Mouse (Mus musculus): ENCODE measurements around the gene Ddx19b.
"Not testable (repeated sequence)": the region's sequence is repeated elsewhere in the genome, so short reads cannot be mapped to it uniquely, and the experiment has no call there.

The Ddx19b gene

GRCm38 (mm10) chr8:110963051-110963450, 68.5 kb downstream of the Ddx19b start:
- DNase-seq: no peak

GRCm38 (mm10) chr8:110959906-110960305, 71.6 kb downstream of the Ddx19b start:
- no peak for DNase-seq

DNA sequence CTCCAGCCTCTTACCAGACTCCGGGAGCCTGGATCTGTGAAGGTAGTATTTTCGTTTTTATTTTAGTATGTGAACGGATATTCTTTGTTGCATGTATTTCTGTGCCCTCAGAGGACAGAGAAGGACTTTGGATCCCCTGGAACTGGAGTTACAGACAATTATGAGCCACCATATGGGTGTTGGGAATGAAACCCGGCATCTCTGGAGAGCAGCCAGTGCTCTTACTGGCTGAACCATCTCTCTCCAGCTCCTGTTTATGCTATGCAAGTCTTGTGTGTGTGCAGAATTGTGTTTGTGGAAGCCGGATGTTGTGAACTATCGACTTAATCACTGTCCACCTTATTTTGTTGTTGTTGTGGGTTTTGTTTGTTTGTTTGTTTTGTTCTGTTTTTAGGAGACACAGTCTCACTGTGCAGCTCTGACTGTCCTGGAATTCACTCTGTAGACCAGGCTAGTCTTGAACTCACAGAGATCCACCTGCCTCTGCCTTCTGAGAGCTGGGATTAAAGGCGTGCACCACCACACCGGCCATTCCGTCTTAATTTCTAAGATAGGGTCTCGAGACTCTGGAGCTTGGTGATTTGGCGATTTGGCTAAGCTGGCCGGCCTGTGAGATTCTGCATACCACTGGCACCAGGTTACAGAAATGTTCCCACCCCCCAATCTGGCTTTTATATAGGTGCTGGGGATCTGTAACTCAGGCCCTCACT, 72.3 kb downstream of the Ddx19b start:
- DNase-seq: no peak

- not testable (repeated sequence) for DNase-seq
Observed at GRCm38 (mm10) chr8:110958553-110958952, 73.0 kb downstream of the Ddx19b start.

DNA sequence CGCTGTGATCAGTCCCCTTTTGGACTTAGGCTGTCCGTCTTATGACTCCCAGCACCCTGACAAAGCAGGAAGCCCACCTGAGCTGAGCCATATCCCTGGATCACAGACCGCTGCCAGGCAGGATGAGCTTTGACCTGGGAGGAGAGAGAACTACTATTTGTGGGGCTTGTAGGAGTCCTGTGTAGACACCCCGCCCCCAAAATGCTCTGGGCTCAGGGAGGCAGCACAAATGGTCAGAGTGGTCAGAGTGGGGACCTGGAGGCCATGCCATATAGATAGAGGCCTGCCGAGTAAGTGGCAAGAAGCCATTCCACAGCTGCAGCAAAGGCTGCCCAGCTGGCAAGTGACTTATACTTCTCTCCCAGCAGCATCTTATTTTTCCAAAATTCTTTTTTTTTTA, 73.4 kb downstream of the Ddx19b start:
- no peak for DNase-seq

GRCm38 (mm10) chr8:110957471-110957870, 74.1 kb downstream of the Ddx19b start:
- no peak for DNase-seq

GRCm38 (mm10) chr8:110956619-110957450, 74.7 kb downstream of the Ddx19b start:
- DNase-seq: no peak

- no peak for DNase-seq
Observed at GRCm38 (mm10) chr8:110954776-110955175, 76.8 kb downstream of the Ddx19b start.

Data from lung, postnatal 36 days (tissue).